Mouse (Mus musculus): ENCODE data around the gene Usp49.

DNA sequence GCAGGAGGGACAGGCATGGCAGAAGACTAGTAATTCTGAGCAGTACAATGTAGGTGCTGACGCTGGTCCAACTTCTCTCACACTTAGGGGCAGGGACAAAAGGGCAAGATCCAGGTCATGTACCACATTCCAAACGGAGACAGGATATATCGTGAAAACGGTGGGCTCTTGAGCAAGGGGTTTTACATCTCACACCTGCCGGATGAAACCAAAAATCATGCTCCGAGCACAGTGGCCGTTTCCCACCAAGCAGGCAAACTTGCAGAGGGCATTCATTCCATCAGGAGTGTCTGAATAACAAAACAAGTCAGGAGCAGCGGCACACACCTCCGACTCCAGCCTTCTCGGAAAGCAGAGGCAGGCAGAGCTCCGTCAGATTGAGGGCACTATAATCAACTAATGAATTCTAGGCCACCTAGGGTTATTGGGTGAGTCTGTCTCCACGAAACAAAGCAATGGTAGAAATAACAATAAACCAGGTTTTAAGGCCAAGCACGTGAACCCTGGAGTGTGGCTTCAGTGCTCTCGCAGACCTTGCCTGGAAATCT is 105.1 kb downstream of the Usp49 start:
- TF ChIP-seq CTCF (IDR thresholded peaks at IDR 0.05; ENCODE audit: low read depth, low read length) (no peak), POLR2A (IDR thresholded peaks at IDR 0.05; ENCODE audit: extremely low read depth, insufficient read depth, low read length) (no peak)
